Mouse (Mus musculus): Measurements from ENCODE around the gene Pex3. TPM values are rescaled to one million over a fixed set of nuclear protein-coding genes. Genes with fewer than 3 reads are reported as not detected.

Pex3 gene
- polyA plus RNA-seq, 1 experiment from 2014 or later = 25.7 TPM

- H3K9ac ChIP-seq (replicated peaks) = no peak overlapping the region
- H3K9me3 ChIP-seq (replicated peaks) = no peaks in the 10 kb centered on the region
- WGBS = 85% methylated on average over 6 of the region's 6 CpGs
- no peak overlapping the region for H3K27ac ChIP-seq (replicated peaks)
- no peak overlapping the region for H3K4me2 ChIP-seq
- H3K27me3 ChIP-seq (replicated peaks) = peaks cover 23% of the 10 kb centered on the region
- no peaks in the 10 kb centered on the region for H3K36me3 ChIP-seq
- no peak for ATAC-seq (ENCODE audit: low FRiP score)
- H3K4me1 ChIP-seq = peaks cover 8% of the 10 kb centered on the region; the same call in 1 of the 2 replicates
- H3K4me3 ChIP-seq (replicated peaks) = no peak overlapping the region
Measured at GRCm38 (mm10) chr10:13479341-13479740, 73.6 kb downstream of the Pex3 start.

GRCm38 (mm10) chr10:13475121-13475520 lies 77.8 kb downstream of the Pex3 start:
- no peak for ATAC-seq (ENCODE audit: low FRiP score)
- no peak overlapping the region for H3K9ac ChIP-seq (replicated peaks)
- peaks cover 15% of the 10 kb centered on the region for H3K4me1 ChIP-seq
- H3K36me3 ChIP-seq = no peaks in the 10 kb centered on the region
- 31% methylated on average over 7 of the region's 7 CpGs for WGBS
- H3K4me3 ChIP-seq (replicated peaks) = 0 out of 2 replicates have a peak overlapping the region, but pooled peaks have one; percentile 71
- no peak overlapping the region for H3K27ac ChIP-seq (replicated peaks)
- no peaks in the 10 kb centered on the region for H3K9me3 ChIP-seq (replicated peaks)
- peaks cover 41% of the 10 kb centered on the region for H3K27me3 ChIP-seq (replicated peaks)
- H3K4me2 ChIP-seq = peak overlapping the region; percentile 99

GRCm38 (mm10) chr10:13474568-13474955 lies 78.4 kb downstream of the Pex3 start:
- no peaks in the 10 kb centered on the region for H3K36me3 ChIP-seq
- peak overlapping the region; percentile 66 for H3K9ac ChIP-seq (replicated peaks)
- H3K4me2 ChIP-seq = peak overlapping the region; percentile 99
- H3K9me3 ChIP-seq (replicated peaks) = no peaks in the 10 kb centered on the region
- ATAC-seq (ENCODE audit: low FRiP score) = peak; percentile 53
- peaks cover 15% of the 10 kb centered on the region for H3K4me1 ChIP-seq
- 5% methylated on average over 10 of the region's 10 CpGs for WGBS
- no peak overlapping the region for H3K27ac ChIP-seq (replicated peaks)
- peak overlapping the region; percentile 71 for H3K4me3 ChIP-seq (replicated peaks)
- H3K27me3 ChIP-seq (replicated peaks) = peaks cover 41% of the 10 kb centered on the region

Other genes with a start within 250 kb of the Pex3 start
- 8.1 and 12.1 TPM in 2 replicates for gene Phactr2, start 78.7 kb downstream of the Pex3 start, polyA plus RNA-seq (2015; fragmentation: Nextera tagmentation; extraction: Ambion mirVana)
- gene Fuca2, start 53.6 kb downstream of the Pex3 start, polyA plus RNA-seq (2015; fragmentation: Nextera tagmentation; extraction: Ambion mirVana) = 49.3 and 55.8 TPM in 2 replicates
- 2.0 and 2.4 TPM in 2 replicates for gene Adat2, start 248 bp downstream of the Pex3 start, polyA plus RNA-seq (2015; fragmentation: Nextera tagmentation; extraction: Ambion mirVana)

All from neural tube, embryonic 15.5 days (tissue).